Mouse (Mus musculus) T-helper 17 cell (primary cell): ENCODE data around the gene Tmprss11e.

Source experiments
- in situ Hi-C, 2 experiments: fragments of 300-600 bp; cut with MboI, MseI; formaldehyde crosslinking; loops; 1 replicate in 1 of 2; 2 replicates in 1 of 2; pipeline ENCODE4 v1.15.1; 2025; ENCODE audit warnings: high pct_unique_total_duplicates in 2 of 2

The Tmprss11e gene

GRCm38 (mm10) chr5:86676262-86676661, 69.4 kb downstream of the Tmprss11e start, which contains the start of gene Tmprss11b:
Tmprss11b (minus strand) TSS chr5:86676362.
- in situ Hi-C loops: loop anchor here in 1 of 2 experiments (5.0 kb wide), 1 partner anchor 36 kb away; no protein-coding TSS in a partner anchor
